Mouse (Mus musculus) urinary bladder, postnatal 4 days (tissue): ENCODE measurements around the gene Pet100.
"Not testable (repeated sequence)": the region's sequence is repeated elsewhere in the genome, so short reads cannot be mapped to it uniquely, and the experiment has no call there.

Source experiments
- DNase-seq, 2 experiments: peaks; one replicate each; pipeline ENCODE4 v3.0.0; 2021 to 2022; ENCODE audit warnings: low spot score in 2 of 2

The Pet100 gene

DNA sequence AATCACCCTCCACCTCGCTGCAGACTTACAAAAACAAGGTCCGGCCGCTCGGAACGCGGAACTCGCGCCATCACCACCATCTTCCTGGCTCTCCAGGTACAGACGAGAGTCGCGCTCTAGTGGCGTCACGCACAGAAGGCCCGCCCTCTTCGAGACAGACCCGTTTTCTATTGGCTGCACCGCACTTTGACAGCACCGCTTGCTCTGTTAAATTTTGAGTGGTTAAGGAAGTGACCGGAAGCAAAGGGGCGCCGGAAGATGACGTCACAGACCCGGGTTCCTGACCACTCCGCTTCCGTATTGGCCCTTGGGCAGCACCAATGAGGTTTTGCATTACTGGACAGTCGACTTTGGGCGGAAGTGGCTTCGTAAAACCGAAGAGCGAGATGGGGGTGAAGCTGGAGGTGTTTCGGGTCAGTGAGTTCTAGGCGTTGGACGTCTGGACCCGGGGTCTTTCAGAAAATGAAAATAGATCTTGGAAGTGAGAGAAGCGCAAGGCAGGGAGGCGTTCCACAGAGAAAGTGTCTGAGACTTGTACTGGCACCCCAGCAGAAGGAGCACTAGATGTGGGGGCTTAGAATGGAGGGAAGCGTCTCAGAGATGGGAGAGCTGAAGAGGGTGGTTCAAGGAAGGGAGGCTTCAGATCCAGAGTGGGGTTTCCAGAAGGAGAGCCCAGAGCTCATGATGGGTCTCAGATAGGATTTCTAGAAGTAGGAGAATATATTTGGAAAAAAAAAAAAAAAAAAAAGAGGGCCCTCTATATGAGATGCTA, at the start of gene Pet100, which contains the start of gene Xab2:
Gene Pet100, plus strand, starts transcription at position 350 of the 772 bp plus-strand sequence.
Gene Xab2, minus strand, starts transcription at position 118 of the 772 bp plus-strand sequence.
- peak; percentile 97 to 98 for DNase-seq

DNA sequence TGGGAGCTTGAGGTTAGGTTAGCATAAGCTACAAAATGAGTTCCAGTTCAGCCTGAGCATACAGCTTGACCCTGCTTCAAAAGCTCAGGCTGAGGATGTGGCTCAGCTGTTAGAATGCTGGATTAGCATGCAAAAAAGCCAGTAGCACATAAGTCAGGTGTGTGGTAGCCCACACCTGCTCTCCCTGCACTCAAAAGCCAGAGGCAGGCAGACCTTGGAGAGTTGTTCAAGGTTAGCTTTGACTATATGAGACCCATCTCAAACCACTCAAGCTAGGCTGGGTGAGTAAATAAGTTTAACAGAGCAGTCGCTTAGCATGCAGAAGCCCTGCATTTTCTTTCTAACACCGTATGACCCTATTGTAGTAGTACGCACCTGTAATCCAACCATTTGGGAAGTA, 46.8 kb upstream of the Pet100 start:
- DNase-seq: no peak

DNA sequence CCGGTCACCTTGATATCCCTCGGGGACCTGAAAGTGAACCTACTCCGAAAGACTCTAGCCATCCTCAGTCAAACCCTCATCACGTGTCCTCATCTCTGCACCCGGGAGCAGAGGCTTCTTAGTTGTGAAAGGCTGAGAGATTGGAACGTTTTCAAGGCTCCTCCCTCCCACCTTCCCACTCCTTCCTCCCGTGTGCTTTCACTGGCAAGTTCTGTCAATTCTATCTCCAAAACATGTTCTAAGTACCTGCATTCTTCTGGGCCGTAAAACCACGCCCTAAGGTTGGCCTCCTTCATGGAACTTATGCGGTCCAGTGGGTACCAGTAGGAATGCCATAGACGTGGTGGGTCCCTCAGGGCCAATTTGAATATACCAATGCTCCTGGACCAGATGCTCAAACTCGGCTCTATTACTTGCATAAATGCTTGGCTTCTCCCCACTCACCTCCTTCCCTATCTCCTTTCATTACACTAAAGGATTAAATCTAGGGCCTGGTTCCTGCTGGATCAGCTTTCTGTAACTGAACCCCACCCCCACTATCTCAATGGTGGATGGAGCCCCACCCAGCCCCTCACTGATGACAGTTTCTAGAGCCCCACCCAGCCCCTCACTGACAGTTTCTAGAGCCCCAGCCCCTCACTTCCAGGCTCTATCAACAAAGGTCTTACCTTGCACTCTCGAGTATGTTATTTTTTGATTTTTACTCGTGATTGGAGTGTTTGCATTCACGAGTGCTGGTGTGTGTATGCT, 45.0 kb upstream of the Pet100 start:
- DNase-seq: no peak

DNA sequence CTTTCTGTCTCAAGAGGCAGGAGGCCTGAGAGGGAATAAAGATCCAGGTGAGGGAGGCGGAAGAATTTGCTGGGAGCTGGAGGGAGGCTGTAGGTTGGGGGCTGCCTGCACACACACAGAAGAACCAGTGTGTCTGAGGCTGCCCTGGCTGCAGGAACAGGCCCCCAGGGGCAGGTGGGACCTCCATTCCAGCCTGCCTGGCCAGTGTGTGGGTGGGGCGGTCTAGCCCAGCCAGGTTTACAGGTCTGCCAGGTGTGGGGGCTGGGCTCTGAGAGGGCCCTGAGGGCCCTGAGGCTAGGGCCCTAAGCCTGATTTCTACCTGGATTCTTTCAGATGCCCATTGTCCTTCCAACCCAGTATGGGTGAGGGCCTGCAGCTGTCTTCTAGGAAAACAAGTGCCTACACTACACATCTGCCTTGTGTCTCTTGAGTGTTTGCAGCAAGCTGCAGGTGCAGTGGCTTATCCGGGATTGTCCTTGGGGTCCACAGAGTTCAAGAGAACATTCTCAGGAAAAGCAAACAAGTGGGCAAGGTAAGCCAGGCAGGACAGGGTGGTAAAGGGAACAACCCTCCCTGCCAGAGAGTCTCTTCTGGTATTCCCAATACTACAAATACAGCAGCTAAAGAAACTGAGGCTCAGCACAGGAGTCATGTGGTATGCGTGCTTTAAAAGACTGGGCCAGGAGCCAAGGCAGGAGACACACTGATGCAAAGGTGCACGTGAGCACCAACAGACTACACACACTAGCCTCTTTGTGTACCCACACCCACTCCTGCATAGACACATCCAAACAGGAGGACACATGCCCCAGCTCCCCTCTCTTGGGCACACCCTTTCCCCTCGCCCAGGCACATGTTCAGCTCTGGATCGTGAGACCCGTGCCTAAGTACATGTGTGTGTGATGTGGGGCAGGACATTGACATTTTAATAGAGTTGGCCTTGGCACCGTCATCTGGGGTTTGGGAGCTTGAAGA, 41.7 kb upstream of the Pet100 start:
- DNase-seq: no peak

DNA sequence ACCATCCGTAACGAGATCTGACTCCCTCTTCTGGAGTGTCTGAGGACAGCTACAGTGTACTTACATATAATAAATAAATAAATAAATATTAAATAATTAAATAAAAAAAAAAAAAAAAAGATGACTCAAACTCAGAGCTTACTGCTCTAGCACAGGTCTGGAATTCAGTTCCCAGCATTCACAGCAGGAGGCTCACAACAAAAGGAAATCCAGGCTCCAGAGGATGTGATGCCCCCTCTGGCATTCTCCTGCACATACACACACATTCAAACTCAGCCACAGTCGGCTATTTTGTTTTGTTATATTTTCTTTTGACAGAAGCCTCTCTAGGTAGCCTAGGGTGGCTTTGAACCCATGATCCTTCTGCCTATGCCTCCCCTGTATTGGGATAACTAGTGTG, 39.4 kb upstream of the Pet100 start:
- DNase-seq: not testable (repeated sequence)

DNA sequence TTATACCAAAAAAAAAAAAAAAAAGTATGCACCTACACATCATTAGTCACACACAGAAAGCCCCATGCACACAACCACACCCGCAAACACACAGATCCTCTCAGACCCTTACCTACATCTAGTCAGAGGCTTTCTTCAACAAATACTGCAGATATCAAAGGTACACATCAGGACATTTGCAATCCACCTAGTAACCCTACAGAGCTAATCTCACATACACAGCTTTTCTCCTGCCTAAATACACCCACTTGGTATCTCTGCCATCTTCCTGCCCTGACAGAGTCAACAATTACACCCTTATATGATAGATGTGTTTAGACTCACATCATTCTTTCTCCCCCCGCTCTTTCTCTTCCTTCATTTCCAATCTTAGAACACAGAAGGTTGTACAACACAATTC, 34.9 kb upstream of the Pet100 start:
- DNase-seq: no peak

DNA sequence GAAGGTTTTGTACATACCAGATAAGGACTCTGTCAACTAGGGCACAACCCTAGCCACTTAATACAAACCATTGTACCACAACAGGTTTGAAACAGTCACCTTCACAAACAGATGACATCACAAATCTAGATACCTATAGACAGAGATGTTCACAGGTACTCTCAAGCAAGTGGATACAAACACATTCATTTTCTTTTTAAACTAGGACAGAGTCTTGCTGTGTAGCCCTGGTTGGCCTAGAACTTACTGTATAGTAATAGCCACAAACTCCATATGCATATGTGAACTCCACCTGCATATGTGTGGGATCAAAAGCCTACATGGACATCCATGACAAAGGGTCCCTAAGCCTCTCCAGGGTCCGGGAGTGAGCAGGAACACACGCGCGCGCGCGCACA, 34.4 kb upstream of the Pet100 start, which contains the start of gene Camsap3:
Gene Camsap3, plus strand, starts transcription at position 301 of the 398 bp plus-strand sequence.
- no peak for DNase-seq

DNA sequence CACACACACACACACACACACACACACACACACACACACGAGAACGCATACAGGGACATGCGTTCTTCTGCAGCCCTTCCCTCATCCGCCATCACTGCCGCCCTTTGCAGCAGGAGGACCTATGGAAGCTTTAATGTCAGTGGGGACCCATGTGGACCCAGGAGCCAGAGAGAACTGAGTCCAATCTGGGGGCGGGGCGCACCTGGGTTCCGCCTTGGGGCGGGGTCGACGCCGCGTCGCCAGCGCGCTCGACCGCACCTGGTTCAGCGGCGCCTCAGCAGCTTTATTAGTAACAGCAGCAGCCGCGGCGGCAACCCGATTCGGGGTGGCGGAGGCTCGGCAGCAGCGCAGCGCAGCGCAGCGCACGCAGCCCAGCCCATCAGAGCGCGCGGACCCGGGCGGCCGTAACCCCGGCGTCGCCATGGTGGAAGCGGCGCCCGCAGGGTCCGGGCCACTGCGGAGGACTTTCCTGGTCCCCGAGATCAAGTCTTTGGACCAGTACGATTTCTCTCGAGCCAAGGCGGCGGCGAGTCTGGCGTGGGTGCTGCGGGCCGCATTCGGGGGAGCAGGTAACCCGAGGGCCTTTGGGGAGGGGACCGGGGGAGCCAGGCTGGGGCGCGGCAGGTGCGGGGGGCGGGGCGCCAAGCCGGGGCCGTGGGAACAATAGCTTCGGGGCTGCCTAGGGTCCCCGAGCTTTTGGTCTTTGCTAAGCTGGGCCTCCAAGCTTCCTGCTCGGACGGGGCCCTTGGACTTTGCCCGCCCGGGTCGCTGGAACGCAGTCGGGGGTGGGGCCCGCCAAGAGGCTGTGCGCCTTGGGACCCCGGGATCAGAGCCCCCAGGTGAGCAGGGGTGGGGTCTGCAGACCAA, 33.7 kb upstream of the Pet100 start:
- peak in 1 of 2 experiments; percentile 54 for DNase-seq

DNA sequence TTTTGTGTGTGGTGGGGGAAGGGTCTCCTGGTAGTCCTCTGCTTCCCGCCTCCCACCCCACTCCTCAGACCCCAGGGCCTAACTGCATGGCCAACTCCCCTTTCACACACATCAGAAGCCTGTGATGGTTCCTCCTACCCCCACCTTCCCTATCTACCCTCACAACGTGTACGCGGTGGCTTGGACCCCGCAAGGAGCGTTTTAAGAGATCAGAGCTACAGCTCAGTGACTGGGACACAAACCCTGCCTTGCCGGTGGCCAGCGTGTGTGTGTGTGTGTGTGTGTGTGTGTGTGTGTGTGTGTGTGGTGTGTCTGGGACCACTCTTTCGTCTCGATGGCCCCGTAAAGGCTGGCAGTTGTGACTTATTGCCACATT, 33.1 kb upstream of the Pet100 start:
- no peak for DNase-seq

DNA sequence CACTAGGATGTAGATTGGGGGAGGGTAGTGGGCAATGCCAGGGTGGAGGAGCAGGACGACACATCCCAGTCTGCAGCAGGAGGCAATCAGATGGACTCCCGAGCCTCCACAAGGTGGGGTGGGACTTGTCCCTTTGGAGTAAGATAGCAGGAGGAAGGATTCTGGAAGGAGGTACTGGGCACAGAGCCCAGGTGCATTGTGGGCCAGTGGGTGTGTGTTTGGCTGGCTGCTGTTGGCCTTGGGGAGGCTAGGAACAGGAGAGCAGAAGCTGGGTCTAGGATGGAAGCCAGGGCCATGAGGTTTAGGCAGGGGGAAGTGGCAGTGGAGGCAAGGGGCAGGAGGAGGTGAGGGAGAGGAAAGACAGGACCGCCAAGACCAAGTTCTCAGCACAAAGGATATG, 27.9 kb upstream of the Pet100 start:
- peak in 1 of 2 experiments; percentile 49 for DNase-seq

DNA sequence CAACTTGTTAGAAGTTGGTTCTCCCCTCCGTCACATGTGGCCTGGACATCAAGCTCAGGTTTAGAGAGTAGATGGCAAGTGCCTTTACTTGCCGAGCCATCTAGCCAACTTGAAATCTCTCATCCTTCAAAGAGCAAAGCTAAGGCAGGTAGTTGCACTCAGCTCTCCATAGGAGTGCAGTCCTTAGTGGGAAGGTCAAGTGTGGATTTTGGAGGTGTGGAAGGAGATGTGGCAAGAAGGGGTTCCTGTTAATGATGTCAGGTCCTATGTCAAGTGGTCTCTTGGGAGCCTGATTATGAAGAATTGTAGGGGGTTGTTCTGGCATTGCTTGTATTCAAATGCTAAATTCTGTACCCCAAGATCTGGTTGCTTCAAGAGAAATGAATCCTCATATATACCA, 26.9 kb upstream of the Pet100 start:
- no peak for DNase-seq

DNA sequence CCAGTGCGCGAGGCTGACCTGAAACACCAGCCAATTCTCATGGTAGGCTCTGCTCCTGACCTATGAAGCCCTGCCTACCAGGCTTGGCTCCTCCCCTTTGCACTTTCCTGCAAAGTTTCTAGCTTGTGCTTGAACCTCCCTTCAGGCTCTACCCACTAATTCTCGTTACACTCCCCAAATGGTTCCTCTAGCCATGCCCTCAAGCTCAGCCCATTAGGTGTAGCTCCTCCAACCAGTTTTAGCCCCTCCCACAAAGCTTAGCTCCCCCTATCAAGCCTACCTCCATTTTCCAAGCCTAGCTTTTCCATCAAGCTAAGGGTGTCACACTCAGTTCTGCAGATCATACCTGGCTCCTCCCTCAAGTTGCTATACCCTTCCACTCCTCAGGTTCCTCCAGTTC, 23.3 kb upstream of the Pet100 start:
- DNase-seq: no peak

DNA sequence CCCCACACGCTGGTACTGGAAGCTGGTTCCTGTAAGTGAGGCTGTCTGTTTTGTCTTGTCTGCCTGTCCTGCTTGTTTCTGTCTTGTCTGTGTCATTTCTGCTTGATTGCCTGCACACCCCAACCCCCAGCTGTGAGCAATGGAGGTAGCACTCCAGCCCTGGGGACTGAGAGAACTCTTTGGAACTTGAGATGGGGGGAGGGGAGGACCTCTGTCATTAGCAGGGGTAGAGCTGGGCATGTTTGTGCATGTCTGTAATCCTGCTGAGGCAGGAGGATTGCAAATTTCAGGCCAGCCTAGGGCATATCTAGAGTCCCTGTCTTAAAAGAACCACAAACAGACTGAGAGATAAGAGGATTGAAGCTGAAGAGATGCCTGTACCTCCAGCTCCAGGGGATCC, 22.1 kb upstream of the Pet100 start:
- DNase-seq: no peak

DNA sequence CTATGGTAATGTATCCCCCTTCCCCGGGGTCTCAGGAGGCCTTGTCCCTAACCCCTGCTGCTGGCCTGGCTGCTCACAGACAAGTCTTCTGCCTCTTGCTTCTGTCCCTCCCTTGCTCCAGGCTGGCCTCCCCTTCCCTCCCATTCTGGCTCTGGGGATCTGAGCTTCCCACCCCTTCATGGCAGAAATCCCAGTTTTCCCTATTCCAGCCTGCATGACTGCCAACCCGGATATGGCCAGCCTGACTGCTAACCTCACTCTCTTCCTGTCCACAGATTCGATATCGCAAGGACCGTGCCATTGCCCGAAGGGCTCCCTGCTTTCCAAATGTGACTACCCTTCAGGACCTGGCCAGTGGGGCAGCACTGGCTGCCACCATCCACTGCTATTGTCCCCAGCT, 20.9 kb upstream of the Pet100 start:
- peak in 1 of 2 experiments; percentile 47 for DNase-seq

DNA sequence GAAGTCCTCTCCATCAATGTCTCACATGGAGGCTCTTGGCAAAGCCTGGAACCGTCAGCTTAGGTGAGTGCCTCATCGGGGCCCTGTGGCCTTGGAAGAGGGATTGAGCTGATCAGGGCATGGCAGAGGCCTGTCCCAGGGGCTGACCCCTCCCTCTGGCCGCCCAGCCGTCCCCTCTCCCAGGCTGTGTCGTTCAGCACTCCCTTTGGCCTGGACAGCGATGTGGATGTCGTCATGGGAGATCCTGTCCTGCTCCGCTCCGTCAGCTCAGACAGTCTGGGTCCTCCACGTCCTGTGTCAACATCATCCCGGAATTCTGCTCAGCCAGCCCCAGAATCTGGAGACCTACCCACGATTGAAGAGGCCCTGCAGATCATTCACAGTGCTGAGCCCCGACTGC, 17.9 kb upstream of the Pet100 start:
- DNase-seq: no peak

DNA sequence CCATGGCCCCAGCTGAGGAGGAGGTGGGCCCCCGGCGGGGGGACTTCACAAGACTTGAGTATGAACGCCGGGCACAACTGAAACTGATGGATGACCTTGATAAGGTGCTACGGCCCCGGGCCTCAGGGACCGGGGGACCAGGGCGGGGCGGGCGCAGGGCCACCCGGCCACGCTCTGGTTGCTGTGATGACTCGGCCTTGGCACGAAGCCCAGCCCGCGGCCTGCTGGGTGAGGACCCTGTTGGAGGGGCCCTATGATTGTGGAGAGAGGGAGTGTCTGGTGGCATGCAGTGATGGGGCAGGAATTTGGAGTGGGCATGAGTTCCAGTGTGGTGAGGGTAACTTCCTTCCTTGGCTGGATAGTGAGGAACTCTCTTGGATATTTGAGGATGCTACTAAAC, 14.8 kb upstream of the Pet100 start:
- no peak for DNase-seq

DNA sequence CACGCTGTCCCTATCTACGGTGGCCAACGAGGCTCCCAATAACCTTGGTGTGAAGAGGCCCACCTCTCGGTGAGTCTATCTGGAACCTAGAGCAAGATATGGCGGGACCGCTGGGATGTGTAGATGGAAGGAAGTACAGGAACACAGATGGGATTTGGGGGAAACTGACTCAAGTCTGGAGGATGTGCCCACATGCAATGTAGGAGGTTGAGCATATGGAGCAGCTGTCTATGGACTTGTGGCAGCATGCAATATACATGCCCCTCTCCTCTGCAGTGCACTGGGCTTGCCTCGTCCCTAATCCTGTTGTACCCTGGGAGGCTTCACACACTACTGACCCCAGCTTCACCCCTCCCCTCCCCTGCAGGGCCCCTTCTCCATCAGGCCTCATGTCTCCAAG, 13.5 kb upstream of the Pet100 start:
- DNase-seq: no peak

DNA sequence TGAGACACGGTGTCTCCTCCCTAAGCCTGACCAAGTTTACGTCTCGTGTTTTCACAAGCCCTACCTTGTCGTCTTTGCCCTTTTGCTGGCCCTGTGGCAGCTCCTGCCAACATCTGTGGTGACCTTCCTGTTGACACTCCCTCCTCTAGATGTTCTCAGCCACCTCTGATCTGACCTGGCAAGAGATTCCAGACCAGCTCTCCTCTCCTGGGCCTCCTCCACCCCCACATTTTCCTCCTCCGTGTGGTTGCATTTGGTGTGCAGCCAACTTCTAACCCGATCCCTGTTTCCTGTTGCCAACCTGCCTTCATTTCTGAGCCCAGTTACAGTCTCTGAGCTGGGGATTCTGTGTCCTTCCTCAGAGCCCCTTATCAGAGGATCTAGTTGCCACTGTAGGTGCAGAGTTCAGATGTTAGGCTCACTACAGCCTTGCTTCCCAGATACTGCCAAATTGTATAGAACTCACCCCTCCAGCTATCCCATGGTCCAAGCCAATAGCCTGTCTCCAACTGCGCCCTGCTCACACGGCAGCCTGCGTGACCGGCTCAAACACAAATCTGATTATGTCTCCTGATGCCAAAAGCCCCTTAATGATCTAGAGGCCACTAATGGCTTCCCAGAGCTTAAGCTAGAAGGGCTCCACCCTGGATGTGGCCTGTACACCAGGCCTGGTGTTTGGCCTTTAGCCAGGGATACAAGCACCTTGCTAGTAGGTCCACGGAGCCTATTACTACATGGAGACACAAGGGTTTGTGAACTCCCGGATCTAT, 12.1 kb upstream of the Pet100 start:
- no peak for DNase-seq

DNA sequence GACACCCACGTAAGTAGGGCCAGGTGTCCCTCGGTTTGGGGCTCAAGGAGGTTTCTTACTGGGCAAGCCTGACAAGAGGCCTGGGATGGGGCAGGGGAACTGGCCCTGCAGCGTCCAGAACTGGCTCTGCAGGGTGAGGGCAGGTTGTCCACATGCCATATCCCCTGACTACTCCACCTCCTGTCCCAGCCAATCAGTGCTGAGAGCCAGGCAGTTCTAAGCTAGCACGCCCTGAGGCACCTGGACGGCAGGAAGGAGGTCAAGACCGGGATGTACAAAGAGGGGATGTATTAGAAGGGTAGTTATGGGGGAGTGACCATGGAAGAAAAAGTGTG, 11.6 kb upstream of the Pet100 start:
- DNase-seq: no peak

DNA sequence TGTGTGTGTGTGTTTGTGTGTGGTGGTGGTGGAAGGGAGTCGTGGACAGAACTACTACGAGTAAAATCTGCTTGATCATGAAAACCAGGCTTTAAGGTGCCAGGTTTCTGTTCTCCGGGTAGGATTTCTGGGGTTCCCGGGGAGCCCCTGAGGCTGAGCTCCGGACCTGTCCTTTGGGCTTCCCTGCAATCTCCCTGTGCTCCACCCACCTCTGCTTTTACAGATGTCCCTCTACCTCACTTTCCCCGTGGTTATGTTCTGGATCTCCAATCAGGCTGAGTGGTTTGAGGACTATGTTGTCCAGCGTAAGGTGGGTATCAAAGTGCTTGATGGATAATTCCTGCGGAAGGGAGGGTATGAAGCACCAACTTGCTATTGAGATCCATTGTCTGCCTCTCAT, 771 bp downstream of the Pet100 start:
- no peak for DNase-seq
